Mouse (Mus musculus): ENCODE data around the gene Eipr1.

- TF ChIP-seq GATA1 (IDR thresholded peaks at IDR 0.05; ENCODE audit: borderline replicate concordance, low read length) (no peak), FLI1 (IDR thresholded peaks at IDR 0.05; ENCODE audit: low read length) (no peak)
Observed at GRCm38 (mm10) chr12:28714822-28715632, 36.6 kb upstream of the Eipr1 start.

All from megakaryocyte, embryonic 14.5 days (primary cell).